Mouse (Mus musculus): Measurements from ENCODE around the gene Pgbd1. TPM values are rescaled to one million over a fixed set of nuclear protein-coding genes. Genes with fewer than 3 reads are reported as not detected.

Pgbd1 gene
- total and polyA plus RNA-seq, 3 experiments: 3.9 to 7.4 (median 4.0) TPM

DNA sequence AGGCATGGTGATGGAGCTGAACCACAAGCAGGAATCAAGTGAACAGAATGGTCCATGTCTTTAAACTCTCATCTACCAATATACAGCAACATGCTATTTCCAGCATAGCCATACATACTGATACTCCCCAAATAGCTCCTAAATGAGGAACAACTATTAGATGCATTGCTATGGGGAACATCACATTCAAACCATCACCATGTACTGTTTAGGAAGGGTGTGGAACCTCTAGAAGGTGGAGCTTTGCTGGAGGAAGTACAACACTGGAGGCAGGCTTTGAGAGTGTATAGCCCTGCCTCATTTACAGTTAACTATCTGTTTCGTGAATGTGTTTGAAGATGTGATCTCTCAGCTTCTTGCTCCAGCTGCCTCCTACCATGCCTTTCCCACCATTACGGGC, 63.1 kb downstream of the Pgbd1 start:
- H3K4me2 ChIP-seq (ENCODE audit: insufficient read depth, low read depth, poor library complexity, severe bottlenecking): no peak overlapping the region
- no peak overlapping the region for H3K9ac ChIP-seq (ENCODE audit: insufficient read depth, low read depth)
- in situ Hi-C loops (cut with MboI; ENCODE audit: low pct_ligation_motif_present, low pct_unique_long_range_greater_than_20kb, low sequenced_read_pairs): loop anchor here (25.0 kb wide), 1 partner anchor 335 kb away; the partner anchor contains the start of genes Hist1h2ai, Hist1h2bl, Hist1h2bm and Hist1h3h
- TF ChIP-seq TBP (conservative IDR thresholded peaks at IDR 0.05; ENCODE audit: low read depth, low read length): no peak
- no peak for TF ChIP-seq MAX (IDR thresholded peaks at IDR 0.05; ENCODE audit: low read length)
- TF ChIP-seq ZKSCAN1 (IDR thresholded peaks at IDR 0.05; ENCODE audit: borderline replicate concordance, low read depth, low read length): no peak
- no peak for TF ChIP-seq ZNF384 (IDR thresholded peaks at IDR 0.05; ENCODE audit: low read depth, low read length)
- TF ChIP-seq MAFK (IDR thresholded peaks at IDR 0.05; ENCODE audit: insufficient replicate concordance, low read length): no peak
- TF ChIP-seq TCF12 (IDR thresholded peaks at IDR 0.05; ENCODE audit: low read depth, low read length): no peak
- TF ChIP-seq UBTF (IDR thresholded peaks at IDR 0.05; ENCODE audit: low read depth, low read length): no peak
- no peak for TF ChIP-seq USF1 (IDR thresholded peaks at IDR 0.05; ENCODE audit: low read depth, low read length)
- no peak for TF ChIP-seq E2F4 (IDR thresholded peaks at IDR 0.05; ENCODE audit: insufficient replicate concordance, low read depth, low read length)
- no peak for TF ChIP-seq RCOR1 (conservative IDR thresholded peaks at IDR 0.05; ENCODE audit: low read depth, low read length)
- no peak for TF ChIP-seq POLR2AphosphoS2 (IDR thresholded peaks at IDR 0.05; ENCODE audit: low read depth, low read length)
- no peaks in the 10 kb centered on the region for H3K9me3 ChIP-seq (replicated peaks; ENCODE audit: low read length)
- no peak overlapping the region for H3K4me3 ChIP-seq (replicated peaks in 1 of 3; ENCODE audit: low read depth in 2 of 3, low read length in 2 of 3, poor library complexity in 1 of 3)
- peaks cover 0 to 12% of the 10 kb centered on the region in 2 experiments; a peak in 2 of 4 replicates for H3K4me1 ChIP-seq (ENCODE audit: control insufficient read depth in 1 of 2, insufficient read depth in 2 of 2)
- no peak for DNase-seq (ENCODE audit: extremely low read depth)
- no peaks in the 10 kb centered on the region for H3K79me2 ChIP-seq (replicated peaks; ENCODE audit: control insufficient read depth, extremely low read depth, insufficient read depth, poor library complexity, severe bottlenecking)
- dilution Hi-C loops (cut with MboI; ENCODE audit: extremely low pct_ligation_motif_present, extremely low pct_unique_long_range_greater_than_20kb, low sequenced_read_pairs): no loop called here
- H3K27me3 ChIP-seq (replicated peaks): no peaks in the 10 kb centered on the region
- no peaks in the 10 kb centered on the region for H3K36me3 ChIP-seq (replicated peaks in 1 of 2; ENCODE audit: control insufficient read depth in 1 of 2, insufficient read depth in 1 of 2, low read length in 1 of 2)
- H3K27ac ChIP-seq (ENCODE audit: insufficient read depth, low read depth): no peak overlapping the region

DNA sequence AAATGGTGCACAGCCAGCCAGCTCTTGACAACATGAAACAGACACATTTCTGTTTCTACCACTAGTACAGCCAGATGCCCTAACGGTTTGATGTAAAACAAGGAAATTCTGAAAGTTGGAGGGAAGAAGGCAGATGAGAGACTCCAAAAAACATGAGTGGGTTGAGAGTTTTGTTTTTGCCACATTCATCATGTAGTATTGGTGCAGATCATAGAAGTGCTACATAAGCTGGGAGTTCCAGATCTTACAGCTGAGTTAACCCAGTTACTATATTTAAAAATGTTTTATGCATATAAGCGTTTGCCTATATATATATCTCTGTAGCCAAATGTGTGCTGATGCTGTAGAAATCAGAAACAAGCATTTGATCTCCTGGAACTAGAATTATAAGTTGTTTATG, 68.2 kb downstream of the Pgbd1 start:
- no peak for DNase-seq (ENCODE audit: extremely low read depth)
- Histone ChIP-seq H3K9ac (ENCODE audit: insufficient read depth, low read depth) (no peak overlapping the region), H3K4me2 (ENCODE audit: insufficient read depth, low read depth, poor library complexity, severe bottlenecking) (no peak overlapping the region), H3K4me3 (replicated peaks in 1 of 3; ENCODE audit: low read depth in 2 of 3, low read length in 2 of 3, poor library complexity in 1 of 3) (no peak overlapping the region), H3K27ac (ENCODE audit: insufficient read depth, low read depth) (no peak overlapping the region), H3K4me1 (ENCODE audit: control insufficient read depth in 1 of 2, insufficient read depth in 2 of 2) (peaks cover 0 to 3% of the 10 kb centered on the region in 2 experiments; a peak in 2 of 4 replicates), H3K9me3 (replicated peaks; ENCODE audit: low read length) (no peaks in the 10 kb centered on the region), H3K36me3 (replicated peaks in 1 of 2; ENCODE audit: control insufficient read depth in 1 of 2, insufficient read depth in 1 of 2, low read length in 1 of 2) (peaks cover 19 to 40% of the 10 kb centered on the region in 2 experiments), H3K27me3 (replicated peaks) (no peaks in the 10 kb centered on the region), H3K79me2 (replicated peaks; ENCODE audit: control insufficient read depth, extremely low read depth, insufficient read depth, poor library complexity, severe bottlenecking) (no peaks in the 10 kb centered on the region)
- in situ Hi-C loops (cut with MboI; ENCODE audit: low pct_ligation_motif_present, low pct_unique_long_range_greater_than_20kb, low sequenced_read_pairs): no loop called here
- dilution Hi-C loops (cut with MboI; ENCODE audit: extremely low pct_ligation_motif_present, extremely low pct_unique_long_range_greater_than_20kb, low sequenced_read_pairs): no loop called here
- TF ChIP-seq PAX5 (IDR thresholded peaks at IDR 0.05; ENCODE audit: low read length) (no peak), JUN (IDR thresholded peaks at IDR 0.05; ENCODE audit: insufficient read depth, low read depth, low read length) (no peak), RCOR1 (conservative IDR thresholded peaks at IDR 0.05; ENCODE audit: low read depth, low read length) (no peak), CHD2 (IDR thresholded peaks at IDR 0.05; ENCODE audit: low read length) (no peak), MXI1 (IDR thresholded peaks at IDR 0.05; ENCODE audit: low read depth, low read length) (no peak)

Other genes with a start within 250 kb of the Pgbd1 start
- gene Gpx5, start 148.3 kb downstream of the Pgbd1 start, total RNA-seq (2012; rRNA removed): not detected in 2 replicates
- not detected in 2 replicates for gene Gpx5, start 148.3 kb downstream of the Pgbd1 start, total RNA-seq (2014; rRNA removed)
- gene Gpx5, start 148.3 kb downstream of the Pgbd1 start, polyA plus RNA-seq (2012; ENCODE audit: insufficient read length, low read depth): not detected in 2 replicates
- gene Gpx6, start 128.9 kb downstream of the Pgbd1 start, total RNA-seq (2012; rRNA removed): 0.29 TPM in 1 of 2 replicates, not detected in the other
- gene Gpx6, start 128.9 kb downstream of the Pgbd1 start, total RNA-seq (2014; rRNA removed): 1.3 and 1.4 TPM in 2 replicates
- 1.2 and 2.2 TPM in 2 replicates for gene Gpx6, start 128.9 kb downstream of the Pgbd1 start, polyA plus RNA-seq (2012; ENCODE audit: insufficient read length, low read depth)
- not detected in 2 replicates for gene Olfr1367, start 94.1 kb downstream of the Pgbd1 start, total RNA-seq (2012; rRNA removed)
- not detected in 2 replicates for gene Olfr1367, start 94.1 kb downstream of the Pgbd1 start, total RNA-seq (2014; rRNA removed)
- not detected in 2 replicates for gene Olfr1367, start 94.1 kb downstream of the Pgbd1 start, polyA plus RNA-seq (2012; ENCODE audit: insufficient read length, low read depth)
- gene Zscan12, start 78.2 kb downstream of the Pgbd1 start, total RNA-seq (2012; rRNA removed): 9.9 and 10.2 TPM in 2 replicates
- gene Zscan12, start 78.2 kb downstream of the Pgbd1 start, total RNA-seq (2014; rRNA removed): 14.7 and 15.1 TPM in 2 replicates
- gene Zscan12, start 78.2 kb downstream of the Pgbd1 start, polyA plus RNA-seq (2012; ENCODE audit: insufficient read length, low read depth): 10.6 and 10.7 TPM in 2 replicates
- gene Zkscan3, start 38.3 kb downstream of the Pgbd1 start, total RNA-seq (2012; rRNA removed): 20.0 and 20.9 TPM in 2 replicates
- gene Zkscan3, start 38.3 kb downstream of the Pgbd1 start, total RNA-seq (2014; rRNA removed): 32.7 and 36.2 TPM in 2 replicates
- gene Zkscan3, start 38.3 kb downstream of the Pgbd1 start, polyA plus RNA-seq (2012; ENCODE audit: insufficient read length, low read depth): 18.1 and 19.1 TPM in 2 replicates
- gene Zscan26, start 12.7 kb upstream of the Pgbd1 start, total RNA-seq (2012; rRNA removed): 14.8 and 16.0 TPM in 2 replicates
- 20.9 and 25.9 TPM in 2 replicates for gene Zscan26, start 12.7 kb upstream of the Pgbd1 start, total RNA-seq (2014; rRNA removed)
- gene Zscan26, start 12.7 kb upstream of the Pgbd1 start, polyA plus RNA-seq (2012; ENCODE audit: insufficient read length, low read depth): 13.4 and 14.2 TPM in 2 replicates
- 0.76 and 0.80 TPM in 2 replicates for gene Nkapl, start 27.5 kb upstream of the Pgbd1 start, total RNA-seq (2012; rRNA removed)
- gene Nkapl, start 27.5 kb upstream of the Pgbd1 start, total RNA-seq (2014; rRNA removed): 0.84 and 0.90 TPM in 2 replicates
- gene Nkapl, start 27.5 kb upstream of the Pgbd1 start, polyA plus RNA-seq (2012; ENCODE audit: insufficient read length, low read depth): 0.26 and 0.56 TPM in 2 replicates
- not detected in 2 replicates for gene Zkscan4, start 37.8 kb upstream of the Pgbd1 start, total RNA-seq (2012; rRNA removed)
- not detected in 2 replicates for gene Zkscan4, start 37.8 kb upstream of the Pgbd1 start, total RNA-seq (2014; rRNA removed)
- not detected in 2 replicates for gene Zkscan4, start 37.8 kb upstream of the Pgbd1 start, polyA plus RNA-seq (2012; ENCODE audit: insufficient read length, low read depth)
- not detected in 2 replicates for gene Gm10065, start 38.4 kb upstream of the Pgbd1 start, total RNA-seq (2012; rRNA removed)
- gene Gm10065, start 38.4 kb upstream of the Pgbd1 start, total RNA-seq (2014; rRNA removed): not detected in 2 replicates
- gene Gm10065, start 38.4 kb upstream of the Pgbd1 start, polyA plus RNA-seq (2012; ENCODE audit: insufficient read length, low read depth): not detected in 2 replicates
- gene AK157302, start 54.2 kb upstream of the Pgbd1 start, total RNA-seq (2012; rRNA removed): 0.17 and 0.29 TPM in 2 replicates
- 0.47 TPM in 2 replicates for gene AK157302, start 54.2 kb upstream of the Pgbd1 start, total RNA-seq (2014; rRNA removed)
- gene AK157302, start 54.2 kb upstream of the Pgbd1 start, polyA plus RNA-seq (2012; ENCODE audit: insufficient read length, low read depth): 0.26 TPM in 1 of 2 replicates, not detected in the other
- gene Gm11273, start 60.4 kb upstream of the Pgbd1 start, total RNA-seq (2012; rRNA removed): 13.5 and 21.0 TPM in 2 replicates
- gene Gm11273, start 60.4 kb upstream of the Pgbd1 start, total RNA-seq (2014; rRNA removed): 28.3 and 28.8 TPM in 2 replicates
- gene Gm11273, start 60.4 kb upstream of the Pgbd1 start, polyA plus RNA-seq (2012; ENCODE audit: insufficient read length, low read depth): 239 and 279 TPM in 2 replicates
- gene Zkscan8, start 90.1 kb upstream of the Pgbd1 start, total RNA-seq (2012; rRNA removed): 7.4 and 8.1 TPM in 2 replicates
- 7.6 and 8.3 TPM in 2 replicates for gene Zkscan8, start 90.1 kb upstream of the Pgbd1 start, total RNA-seq (2014; rRNA removed)
- gene Zkscan8, start 90.1 kb upstream of the Pgbd1 start, polyA plus RNA-seq (2012; ENCODE audit: insufficient read length, low read depth): 7.3 and 9.7 TPM in 2 replicates
- not detected in 2 replicates for gene Olfr1366, start 101.8 kb upstream of the Pgbd1 start, total RNA-seq (2012; rRNA removed)
- gene Olfr1366, start 101.8 kb upstream of the Pgbd1 start, total RNA-seq (2014; rRNA removed): not detected in 2 replicates
- gene Olfr1366, start 101.8 kb upstream of the Pgbd1 start, polyA plus RNA-seq (2012; ENCODE audit: insufficient read length, low read depth): 0.08 and 0.10 TPM in 2 replicates
- not detected in 2 replicates for gene Olfr1535, start 118.8 kb upstream of the Pgbd1 start, total RNA-seq (2012; rRNA removed)
- gene Olfr1535, start 118.8 kb upstream of the Pgbd1 start, total RNA-seq (2014; rRNA removed): not detected in 2 replicates
- gene Olfr1535, start 118.8 kb upstream of the Pgbd1 start, polyA plus RNA-seq (2012; ENCODE audit: insufficient read length, low read depth): not detected in 2 replicates
- gene Olfr1364, start 140.7 kb upstream of the Pgbd1 start, total RNA-seq (2012; rRNA removed): not detected in 2 replicates
- gene Olfr1364, start 140.7 kb upstream of the Pgbd1 start, total RNA-seq (2014; rRNA removed): not detected in 2 replicates
- gene Olfr1364, start 140.7 kb upstream of the Pgbd1 start, polyA plus RNA-seq (2012; ENCODE audit: insufficient read length, low read depth): not detected in 2 replicates
- not detected in 2 replicates for gene Olfr1362, start 173.0 kb upstream of the Pgbd1 start, total RNA-seq (2012; rRNA removed)
- not detected in 2 replicates for gene Olfr1362, start 173.0 kb upstream of the Pgbd1 start, total RNA-seq (2014; rRNA removed)
- gene Olfr1362, start 173.0 kb upstream of the Pgbd1 start, polyA plus RNA-seq (2012; ENCODE audit: insufficient read length, low read depth): not detected in 2 replicates
- 1.0 and 1.4 TPM in 2 replicates for gene Olfr11, start 201.5 kb upstream of the Pgbd1 start, total RNA-seq (2012; rRNA removed)
- gene Olfr11, start 201.5 kb upstream of the Pgbd1 start, total RNA-seq (2014; rRNA removed): 0.34 and 0.70 TPM in 2 replicates
- gene Olfr11, start 201.5 kb upstream of the Pgbd1 start, polyA plus RNA-seq (2012; ENCODE audit: insufficient read length, low read depth): 0.23 and 1.3 TPM in 2 replicates
- gene Olfr1361, start 222.3 kb upstream of the Pgbd1 start, total RNA-seq (2012; rRNA removed): not detected in 2 replicates
- gene Olfr1361, start 222.3 kb upstream of the Pgbd1 start, total RNA-seq (2014; rRNA removed): not detected in 2 replicates
- not detected in 2 replicates for gene Olfr1361, start 222.3 kb upstream of the Pgbd1 start, polyA plus RNA-seq (2012; ENCODE audit: insufficient read length, low read depth)
- gene Olfr1360, start 236.3 kb upstream of the Pgbd1 start, total RNA-seq (2012; rRNA removed): not detected in 2 replicates
- not detected in 2 replicates for gene Olfr1360, start 236.3 kb upstream of the Pgbd1 start, total RNA-seq (2014; rRNA removed)
- gene Olfr1360, start 236.3 kb upstream of the Pgbd1 start, polyA plus RNA-seq (2012; ENCODE audit: insufficient read length, low read depth): not detected in 2 replicates

Measured in CH12.LX (cell line).